In genomic region chr2:164073918-164074578, GRCm38 (mm10) we compare ENCODE assay signal across 8 mouse cellular contexts. TPM values are rescaled to one million over a fixed set of nuclear protein-coding genes. Genes with fewer than 3 reads are reported as not detected.
A peak's percentile ranks its signal among the peaks of the same experiment; 100 is the strongest.
DNase-seq lines count a peak whose midpoint lies in the region; ATAC-seq and TF ChIP-seq lines count a peak whose summit lies in the region.

No protein-coding gene starts in this region.

- H3K9me3 ChIP-seq in hindbrain, embryonic 10.5 days = no peaks in the 10 kb centered on the region
- H3K9me3 ChIP-seq in lung, postnatal 0 days (ENCODE audit: low read length) = no peaks in the 10 kb centered on the region

- no peaks in the 10 kb centered on the region for H3K27me3 ChIP-seq in hindbrain, embryonic 10.5 days (ENCODE audit: insufficient read depth, poor library complexity, severe bottlenecking)
- no peaks in the 10 kb centered on the region for H3K27me3 ChIP-seq in lung, postnatal 0 days (replicated peaks; ENCODE audit: insufficient read depth, low read length)

- DNase-seq in MEL-GATA-1-ER (ENCODE audit: extremely low read depth, low read depth) = peak; percentile 90
- DNase-seq in cerebellum, adult 8-10 months = peak; percentile 97
- DNase-seq in hindbrain, embryonic 10.5 days (ENCODE audit: low spot score) = peak; percentile 98
- peak; percentile 97 for DNase-seq in layer of hippocampus, adult 9-11 months
- peak; percentile 98 for DNase-seq in lung, postnatal 0 days (ENCODE audit: low spot score)
- DNase-seq in ovary, postnatal 14 days (ENCODE audit: low spot score) = peak; percentile 97
- peak; percentile 99 for DNase-seq in thymus, postnatal 14 days

- 0 out of 2 replicates have a peak, but pooled peaks cover 4% of the 10 kb centered on the region for H3K36me3 ChIP-seq in hindbrain, embryonic 10.5 days
- no peaks in the 10 kb centered on the region for H3K36me3 ChIP-seq in lung, postnatal 0 days (ENCODE audit: insufficient read depth, low read length)

- TF ChIP-seq EP300 in lung, postnatal 0 days (IDR thresholded peaks at IDR 0.05) = no peak

- H3K4me3 ChIP-seq in hindbrain, embryonic 10.5 days = peak overlapping the region; percentile 97
- H3K4me3 ChIP-seq in lung, postnatal 0 days (ENCODE audit: low read depth, low read length) = peak overlapping the region; percentile 89

- TF ChIP-seq CTCF in lung, postnatal 0 days (IDR thresholded peaks at IDR 0.05) = peak; percentile 88

- peak overlapping the region; percentile 78 for H3K4me2 ChIP-seq in lung, postnatal 0 days (replicated peaks; ENCODE audit: low read depth, low read length)

- peak overlapping the region; percentile 57 for H3K9ac ChIP-seq in lung, postnatal 0 days (replicated peaks; ENCODE audit: low read depth)

- WGBS in hindbrain, embryonic 10.5 days = under 1% methylated on average over 48 of the region's 48 CpGs
- 1% methylated on average over 48 of the region's 48 CpGs for WGBS in lung, postnatal 0 days

- H3K27ac ChIP-seq in hindbrain, embryonic 10.5 days = peak overlapping the region; percentile 90
- peak overlapping the region; percentile 63 for H3K27ac ChIP-seq in lung, postnatal 0 days (ENCODE audit: low read length)

- ATAC-seq in frontal cortex, adult (ENCODE audit: low TSS enrichment) = peak; percentile 86
- peak; percentile 86 for ATAC-seq in lung, postnatal 0 days

- peaks cover 37% of the 10 kb centered on the region for H3K4me1 ChIP-seq in hindbrain, embryonic 10.5 days (replicated peaks)
- H3K4me1 ChIP-seq in lung, postnatal 0 days (ENCODE audit: insufficient read depth, low read depth, low read length) = peaks cover 19% of the 10 kb centered on the region; the same call in 1 of the 2 replicates

RNA-seq across cellular contexts. Expression of gene Tomm34, which starts 3.1 kb away (rescaled TPM):
- 58.3 and 64.3 TPM in 2 replicates for polyA plus RNA-seq in hindbrain, embryonic 10.5 days (2016; fragmentation: Nextera tagmentation; extraction: Ambion mirVana)
- 27.2 and 30.3 TPM in 2 replicates for polyA plus RNA-seq in lung, postnatal 0 days (2015; fragmentation: Nextera tagmentation; extraction: Ambion mirVana)

RNA-seq across cellular contexts. Expression of gene Stk4, which starts 3.9 kb away (rescaled TPM):
- polyA plus RNA-seq in hindbrain, embryonic 10.5 days (2016; fragmentation: Nextera tagmentation; extraction: Ambion mirVana) = 30.8 and 36.8 TPM in 2 replicates
- 26.3 and 27.0 TPM in 2 replicates for polyA plus RNA-seq in lung, postnatal 0 days (2015; fragmentation: Nextera tagmentation; extraction: Ambion mirVana)

RNA-seq across cellular contexts. Expression of gene Pabpc1l, which starts 48.8 kb away (rescaled TPM):
- polyA plus RNA-seq in hindbrain, embryonic 10.5 days (2016; fragmentation: Nextera tagmentation; extraction: Ambion mirVana) = 1.2 and 1.6 TPM in 2 replicates
- polyA plus RNA-seq in lung, postnatal 0 days (2015; fragmentation: Nextera tagmentation; extraction: Ambion mirVana) = 0.36 and 0.60 TPM in 2 replicates

Comparison
In these comparisons a context has a peak if more than half of its experiments do, and no peak if none do; other contexts are left out.
1. Peak in every context shown above with its lines: DNase-seq, ATAC-seq, H3K4me3 ChIP-seq and H3K27ac ChIP-seq.